Mouse (Mus musculus): Measurements from ENCODE around the gene Klc3. TPM values are rescaled to one million over a fixed set of nuclear protein-coding genes. Genes with fewer than 3 reads are reported as not detected.

Gene Klc3
- 14.1 and 18.2 TPM in 2 replicates for polyA plus RNA-seq (2012; rRNA removed)

GRCm38 (mm10) chr7:19403731-19404296 lies at the start of gene Klc3:
TSS of gene Klc3 (minus strand) at chr7:19404104.
- no peak for TF ChIP-seq CTCF (IDR thresholded peaks at IDR 0.05; ENCODE audit: insufficient read depth, low read length)
- peak within 1 kb of the TSS; percentile 8 for H3K4me3 ChIP-seq (replicated peaks; ENCODE audit: extremely low read depth, low read depth, low read length)
- no peaks in the 10 kb centered on the region for H3K4me1 ChIP-seq (ENCODE audit: control insufficient read depth, insufficient read depth, low read length)
- 2% methylated on average over 62 of the region's 62 CpGs for WGBS
- DNase-seq: peak; percentile 78

- no peak for TF ChIP-seq POLR2A (IDR thresholded peaks at IDR 0.05; ENCODE audit: borderline replicate concordance, extremely low read depth, low read depth, low read length)
- no peak for TF ChIP-seq CTCF (IDR thresholded peaks at IDR 0.05; ENCODE audit: insufficient read depth, low read length)
- no peak for DNase-seq
- 50% methylated on average over 12 of the region's 12 CpGs for WGBS
- Histone ChIP-seq H3K4me3 (replicated peaks; ENCODE audit: extremely low read depth, low read depth, low read length) (no peak overlapping the region), H3K4me1 (ENCODE audit: control insufficient read depth, insufficient read depth, low read length) (no peaks in the 10 kb centered on the region)
Measured at GRCm38 (mm10) chr7:19449165-19449564, 45.3 kb upstream of the Klc3 start.

- TF ChIP-seq POLR2A (IDR thresholded peaks at IDR 0.05; ENCODE audit: borderline replicate concordance, extremely low read depth, low read depth, low read length) (no peak), CTCF (IDR thresholded peaks at IDR 0.05; ENCODE audit: insufficient read depth, low read length) (no peak)
- 94% methylated on average over 16 of the region's 16 CpGs for WGBS
- H3K4me3 ChIP-seq (replicated peaks; ENCODE audit: extremely low read depth, low read depth, low read length): no peak overlapping the region
Measured at GRCm38 (mm10) chr7:19447689-19448088, 43.8 kb upstream of the Klc3 start.

DNA sequence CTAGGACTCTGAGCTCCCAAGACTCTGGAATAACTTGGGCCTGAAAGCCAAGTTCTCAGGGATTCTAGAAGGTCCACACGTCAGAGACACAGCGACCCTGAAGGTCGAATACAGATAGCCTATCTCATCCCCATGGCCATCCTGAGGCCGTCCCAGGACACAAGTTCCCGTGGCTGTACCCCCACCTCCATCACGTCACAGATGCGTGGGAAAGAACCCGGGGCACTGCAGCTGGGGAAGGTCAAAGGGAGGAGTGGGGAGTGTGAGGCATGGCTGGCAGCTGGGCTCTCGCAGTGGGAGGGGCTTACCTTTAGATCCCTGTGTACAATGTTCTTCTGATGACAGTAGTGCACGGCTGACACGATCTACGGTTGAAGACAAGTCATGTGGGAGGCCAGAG lies 40.9 kb upstream of the Klc3 start:
- 74% methylated on average over 12 of the region's 12 CpGs for whole genome bisulfite sequencing
- TF ChIP-seq CTCF (IDR thresholded peaks at IDR 0.05; ENCODE audit: insufficient read depth, low read length): no peak
- TF ChIP-seq POLR2A (IDR thresholded peaks at IDR 0.05; ENCODE audit: borderline replicate concordance, extremely low read depth, low read depth, low read length): no peak
- H3K4me3 ChIP-seq (replicated peaks; ENCODE audit: extremely low read depth, low read depth, low read length): no peak overlapping the region
- DNase-seq: no peak
- no peaks in the 10 kb centered on the region for H3K4me1 ChIP-seq (ENCODE audit: control insufficient read depth, insufficient read depth, low read length)

More at GRCm38 (mm10) chr7:19447689-19448088, 43.8 kb upstream of the Klc3 start:
- DNase-seq: no peak
- H3K4me1 ChIP-seq (ENCODE audit: control insufficient read depth, insufficient read depth, low read length): no peaks in the 10 kb centered on the region

- 33% methylated on average over 3 of the region's 3 CpGs for WGBS
- H3K4me1 ChIP-seq (ENCODE audit: control insufficient read depth, insufficient read depth, low read length): no peaks in the 10 kb centered on the region
- no peak overlapping the region for H3K4me3 ChIP-seq (replicated peaks; ENCODE audit: extremely low read depth, low read depth, low read length)
- TF ChIP-seq CTCF (IDR thresholded peaks at IDR 0.05; ENCODE audit: insufficient read depth, low read length) (peak; percentile 70), POLR2A (IDR thresholded peaks at IDR 0.05; ENCODE audit: borderline replicate concordance, extremely low read depth, low read depth, low read length) (no peak)
- peak; percentile 86 for DNase-seq
Measured at GRCm38 (mm10) chr7:19443344-19443743, 39.4 kb upstream of the Klc3 start.

DNA sequence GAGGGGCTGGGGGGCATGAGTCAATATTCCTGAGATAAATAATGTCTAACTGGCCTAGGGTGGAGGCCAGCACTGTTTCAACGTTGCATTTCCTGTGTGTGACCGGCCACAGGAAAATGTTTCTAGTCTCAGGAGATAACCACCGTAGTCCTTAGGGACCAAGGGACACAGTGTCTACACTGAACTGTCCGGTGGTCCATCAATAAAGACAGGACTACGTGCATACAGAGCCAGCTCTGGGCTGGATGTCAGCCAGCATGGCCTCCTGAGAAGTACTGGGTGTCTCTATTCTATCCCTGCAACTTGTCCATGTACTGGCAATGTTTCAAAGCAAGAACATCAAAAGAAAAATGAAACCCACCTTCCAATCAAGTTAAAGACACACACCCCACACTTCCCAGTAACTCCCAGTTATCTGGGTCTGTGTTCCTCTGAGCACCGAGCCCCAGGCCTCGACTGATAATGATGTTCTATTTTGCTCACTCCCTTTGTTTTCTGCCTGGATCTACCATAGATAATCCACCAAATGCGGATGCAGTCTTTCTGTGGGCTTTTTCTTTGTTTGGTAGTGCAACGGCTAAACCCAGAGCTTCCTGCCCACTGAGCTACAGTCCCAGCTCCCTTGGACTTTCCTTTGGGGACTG lies 37.7 kb upstream of the Klc3 start:
- DNase-seq: no peak
- Histone ChIP-seq H3K4me3 (replicated peaks; ENCODE audit: extremely low read depth, low read depth, low read length) (no peak overlapping the region), H3K4me1 (ENCODE audit: control insufficient read depth, insufficient read depth, low read length) (no peaks in the 10 kb centered on the region)
- WGBS: 52% methylated on average over 9 of the region's 9 CpGs
- TF ChIP-seq POLR2A (IDR thresholded peaks at IDR 0.05; ENCODE audit: borderline replicate concordance, extremely low read depth, low read depth, low read length) (no peak), CTCF (IDR thresholded peaks at IDR 0.05; ENCODE audit: insufficient read depth, low read length) (no peak)

DNA sequence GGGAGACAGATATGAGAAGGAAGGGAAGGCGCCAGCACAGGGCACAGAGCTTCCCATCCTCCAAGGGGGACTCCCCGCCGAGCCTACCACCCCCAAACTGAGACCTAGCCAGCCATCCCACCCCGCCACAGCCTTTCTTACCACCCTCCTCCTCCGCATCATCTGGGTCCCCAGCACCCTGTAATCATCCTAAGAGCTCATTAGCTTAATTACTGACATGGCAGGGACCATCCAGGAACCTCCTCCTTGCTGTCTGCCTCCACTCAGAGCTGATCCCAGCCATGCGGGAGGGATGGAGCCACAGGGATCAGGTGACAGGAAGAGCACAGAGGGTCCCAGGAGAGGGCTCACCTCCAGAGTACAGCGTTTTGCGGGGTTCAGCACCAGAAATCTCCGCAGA lies 33.1 kb upstream of the Klc3 start:
- Histone ChIP-seq H3K4me1 (ENCODE audit: control insufficient read depth, insufficient read depth, low read length) (no peaks in the 10 kb centered on the region), H3K4me3 (replicated peaks; ENCODE audit: extremely low read depth, low read depth, low read length) (no peak overlapping the region)
- WGBS: 91% methylated on average over 9 of the region's 9 CpGs
- TF ChIP-seq POLR2A (IDR thresholded peaks at IDR 0.05; ENCODE audit: borderline replicate concordance, extremely low read depth, low read depth, low read length): no peak
- no peak for TF ChIP-seq CTCF (IDR thresholded peaks at IDR 0.05; ENCODE audit: insufficient read depth, low read length)
- DNase-seq: no peak

GRCm38 (mm10) chr7:19436276-19436675 lies 32.4 kb upstream of the Klc3 start:
- Histone ChIP-seq H3K4me3 (replicated peaks; ENCODE audit: extremely low read depth, low read depth, low read length) (no peak overlapping the region), H3K4me1 (ENCODE audit: control insufficient read depth, insufficient read depth, low read length) (no peaks in the 10 kb centered on the region)
- DNase-seq: no peak
- no peak for TF ChIP-seq CTCF (IDR thresholded peaks at IDR 0.05; ENCODE audit: insufficient read depth, low read length)
- no peak for TF ChIP-seq POLR2A (IDR thresholded peaks at IDR 0.05; ENCODE audit: borderline replicate concordance, extremely low read depth, low read depth, low read length)
- 93% methylated on average over 2 of the region's 2 CpGs for WGBS

GRCm38 (mm10) chr7:19432475-19432874 lies 28.6 kb upstream of the Klc3 start:
- no peaks in the 10 kb centered on the region for H3K4me1 ChIP-seq (ENCODE audit: control insufficient read depth, insufficient read depth, low read length)
- TF ChIP-seq POLR2A (IDR thresholded peaks at IDR 0.05; ENCODE audit: borderline replicate concordance, extremely low read depth, low read depth, low read length): no peak
- peak; percentile 44 for TF ChIP-seq CTCF (IDR thresholded peaks at IDR 0.05; ENCODE audit: insufficient read depth, low read length)
- 98% methylated on average over 2 of the region's 2 CpGs for WGBS
- H3K4me3 ChIP-seq (replicated peaks; ENCODE audit: extremely low read depth, low read depth, low read length): no peak overlapping the region
- no peak for DNase-seq

DNA sequence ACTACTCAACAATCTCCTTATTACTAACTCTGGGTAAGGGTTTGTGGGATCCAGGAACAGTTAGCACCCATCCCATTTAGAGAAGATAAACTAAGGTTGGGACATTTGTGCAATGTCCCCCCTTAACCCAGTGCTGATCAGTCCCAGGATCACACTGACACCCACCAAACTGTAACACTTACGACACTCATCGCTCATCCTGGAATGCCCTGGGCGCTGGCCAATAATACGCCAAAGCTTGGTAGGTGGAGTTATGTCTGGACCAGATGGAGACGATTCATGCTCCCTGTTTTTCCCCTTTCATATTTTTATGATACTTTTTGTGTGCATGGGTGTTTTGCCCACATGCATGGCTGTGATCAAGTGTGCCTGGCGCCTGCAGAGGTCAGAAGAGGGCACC lies 26.5 kb upstream of the Klc3 start:
- Histone ChIP-seq H3K4me3 (replicated peaks; ENCODE audit: extremely low read depth, low read depth, low read length) (no peak overlapping the region), H3K4me1 (ENCODE audit: control insufficient read depth, insufficient read depth, low read length) (no peaks in the 10 kb centered on the region)
- 74% methylated on average over 6 of the region's 6 CpGs for WGBS
- no peak for DNase-seq
- TF ChIP-seq POLR2A (IDR thresholded peaks at IDR 0.05; ENCODE audit: borderline replicate concordance, extremely low read depth, low read depth, low read length) (no peak), CTCF (IDR thresholded peaks at IDR 0.05; ENCODE audit: insufficient read depth, low read length) (no peak)
